ENCODE assay signal across 18 mouse cellular contexts in the genomic region with DNA sequence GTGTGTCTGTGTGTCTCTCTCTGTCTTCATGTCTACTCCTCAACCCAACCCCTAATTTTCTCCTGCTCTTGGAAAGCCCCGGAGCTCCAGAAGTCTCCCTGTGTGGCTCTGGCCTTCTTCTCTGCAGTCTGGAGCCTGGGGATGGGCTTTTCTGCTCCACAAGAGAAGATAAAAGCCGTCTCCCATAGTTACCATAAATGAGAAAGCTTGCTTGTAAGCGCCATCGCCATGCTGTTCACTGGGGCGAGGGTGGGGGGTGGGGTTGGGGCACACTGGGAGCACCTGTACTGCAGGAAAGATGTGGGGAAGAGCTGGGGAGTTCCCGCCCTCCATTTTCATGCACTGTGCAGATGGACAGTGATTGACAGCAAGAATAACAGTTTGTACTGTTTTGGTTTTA.
DNase-seq lines count a peak whose midpoint lies in the region; ATAC-seq and TF ChIP-seq lines count a peak whose summit lies in the region.
"Had no signal": no experiment of that assay in that cellular context is flagged by ENCODE, and none has a peak within 500 bp of the region (broad histone marks: within the 10 kb centered on the region; RNA-seq: fewer than 3 reads in every experiment).

No protein-coding gene starts in this region.

- WGBS in hindbrain, embryonic 10.5 days = 36% methylated on average over 6 of the region's 6 CpGs
- 29% methylated on average over 6 of the region's 6 CpGs for WGBS in hindbrain, embryonic 14.5 days
- WGBS in midbrain, embryonic 14.5 days = 25% methylated on average over 6 of the region's 6 CpGs
- WGBS in midbrain, postnatal 0 days = 20% methylated on average over 6 of the region's 6 CpGs

- ATAC-seq in hindbrain, embryonic 14.5 days (ENCODE audit: low FRiP score) = no peak
- ATAC-seq in midbrain, embryonic 14.5 days (ENCODE audit: low FRiP score, low TSS enrichment) = no peak
- ATAC-seq in midbrain, postnatal 0 days (ENCODE audit: low FRiP score) = no peak; the same call in 1 of the 2 replicates
- ATAC-seq: forebrain, embryonic 15.5 days; intestine, postnatal 0 days had no signal

- no peak for TF ChIP-seq CTCF in midbrain, postnatal 0 days (IDR thresholded peaks at IDR 0.05)

- H3K27me3 ChIP-seq in hindbrain, embryonic 10.5 days (ENCODE audit: insufficient read depth, poor library complexity, severe bottlenecking) = no peaks in the 10 kb centered on the region
- no peaks in the 10 kb centered on the region for H3K27me3 ChIP-seq in hindbrain, embryonic 14.5 days (ENCODE audit: control insufficient read depth, insufficient read depth, low read length)
- H3K27me3 ChIP-seq in midbrain, embryonic 14.5 days (ENCODE audit: control insufficient read depth, insufficient read depth, low read length) = no peaks in the 10 kb centered on the region
- no peaks in the 10 kb centered on the region for H3K27me3 ChIP-seq in midbrain, postnatal 0 days (ENCODE audit: insufficient read depth, low read length)
- H3K27me3 ChIP-seq: forebrain, embryonic 15.5 days; heart, embryonic 13.5 days; hindbrain, embryonic 13.5 days had no signal

- H3K9me3 ChIP-seq in hindbrain, embryonic 10.5 days = no peaks in the 10 kb centered on the region
- no peaks in the 10 kb centered on the region for H3K9me3 ChIP-seq in hindbrain, embryonic 14.5 days (ENCODE audit: control insufficient read depth, low read length)
- H3K9me3 ChIP-seq in midbrain, embryonic 14.5 days (ENCODE audit: control insufficient read depth, low read length) = no peaks in the 10 kb centered on the region
- no peaks in the 10 kb centered on the region for H3K9me3 ChIP-seq in midbrain, postnatal 0 days (ENCODE audit: low read length)
- H3K9me3 ChIP-seq: embryonic facial prominence, embryonic 10.5 days; forebrain, embryonic 15.5 days; heart, embryonic 13.5 days; hindbrain, embryonic 13.5 days had no signal

- H3K4me1 ChIP-seq in hindbrain, embryonic 10.5 days (replicated peaks) = peaks cover 9% of the 10 kb centered on the region
- no peaks in the 10 kb centered on the region for H3K4me1 ChIP-seq in hindbrain, embryonic 14.5 days (replicated peaks; ENCODE audit: control insufficient read depth, insufficient read depth, low read length)
- H3K4me1 ChIP-seq in midbrain, embryonic 14.5 days (ENCODE audit: control insufficient read depth, insufficient read depth, low read length) = peaks cover 6% of the 10 kb centered on the region; the same call in 1 of the 2 replicates
- H3K4me1 ChIP-seq in midbrain, postnatal 0 days (ENCODE audit: insufficient read depth, low read length) = peaks cover 5% of the 10 kb centered on the region; the same call in 1 of the 2 replicates

- H3K36me3 ChIP-seq in hindbrain, embryonic 10.5 days = no peaks in the 10 kb centered on the region
- no peaks in the 10 kb centered on the region for H3K36me3 ChIP-seq in hindbrain, embryonic 14.5 days (replicated peaks; ENCODE audit: control insufficient read depth, insufficient read depth)
- no peaks in the 10 kb centered on the region for H3K36me3 ChIP-seq in midbrain, embryonic 14.5 days (ENCODE audit: control insufficient read depth, insufficient read depth, low read length)
- H3K36me3 ChIP-seq in midbrain, postnatal 0 days (ENCODE audit: insufficient read depth, low read length) = no peaks in the 10 kb centered on the region
- H3K36me3 ChIP-seq: embryonic facial prominence, embryonic 10.5 days; forebrain, embryonic 15.5 days; heart, embryonic 13.5 days; hindbrain, embryonic 13.5 days had no signal

- H3K4me2 ChIP-seq in hindbrain, embryonic 14.5 days (replicated peaks) = no peak overlapping the region
- H3K4me2 ChIP-seq in midbrain, embryonic 14.5 days (ENCODE audit: low read length) = no peak overlapping the region
- no peak overlapping the region for H3K4me2 ChIP-seq in midbrain, postnatal 0 days (ENCODE audit: low read depth, low read length, poor library complexity, severe bottlenecking)
- H3K4me2 ChIP-seq: forebrain, embryonic 15.5 days; heart, embryonic 13.5 days; hindbrain, embryonic 13.5 days had no signal

- H3K9ac ChIP-seq in hindbrain, embryonic 14.5 days = no peak overlapping the region
- no peak overlapping the region for H3K9ac ChIP-seq in midbrain, embryonic 14.5 days (replicated peaks; ENCODE audit: low read length)
- H3K9ac ChIP-seq in midbrain, postnatal 0 days (replicated peaks; ENCODE audit: low read length, poor library complexity, severe bottlenecking) = no peak overlapping the region
- H3K9ac ChIP-seq: forebrain, embryonic 15.5 days; heart, embryonic 13.5 days; hindbrain, embryonic 13.5 days had no signal

- no peak overlapping the region for H3K4me3 ChIP-seq in hindbrain, embryonic 10.5 days
- no peak overlapping the region for H3K4me3 ChIP-seq in hindbrain, embryonic 14.5 days (replicated peaks; ENCODE audit: low read length)
- H3K4me3 ChIP-seq in midbrain, embryonic 14.5 days (replicated peaks; ENCODE audit: low read depth, low read length) = no peak overlapping the region
- H3K4me3 ChIP-seq in midbrain, postnatal 0 days (ENCODE audit: low read depth, low read length) = no peak overlapping the region
- H3K4me3 ChIP-seq: embryonic facial prominence, embryonic 10.5 days; forebrain, embryonic 15.5 days; heart, adult 2 months; heart, embryonic 13.5 days; hindbrain, embryonic 13.5 days had no signal

- peak; percentile 5 for DNase-seq in hindbrain, embryonic 10.5 days (ENCODE audit: low spot score)
- DNase-seq in hindbrain, embryonic 14.5 days (ENCODE audit: low spot score) = no peak
- peak; percentile 18 for DNase-seq in midbrain, embryonic 14.5 days
- no peak for DNase-seq in midbrain, postnatal 0 days (ENCODE audit: low spot score)
- DNase-seq in ZHBTc4 (ENCODE audit: low read depth, low spot score) = peak; percentile 20
- DNase-seq in retina, postnatal 1 day = peak; percentile 47
- DNase-seq in adrenal gland, adult 8-10 months = no peak
- DNase-seq: adrenal gland, postnatal 25 days; cerebellum, adult 2 months; cerebellum, postnatal 10 days; gastrocnemius, postnatal 14 days; heart, adult 2 months; heart, postnatal 36 days had no signal

- H3K27ac ChIP-seq in hindbrain, embryonic 10.5 days = peak overlapping the region; percentile 50; the same call in 1 of the 2 replicates
- no peak overlapping the region for H3K27ac ChIP-seq in hindbrain, embryonic 14.5 days
- no peak overlapping the region for H3K27ac ChIP-seq in midbrain, embryonic 14.5 days (replicated peaks; ENCODE audit: low read depth, low read length)
- no peak overlapping the region for H3K27ac ChIP-seq in midbrain, postnatal 0 days (ENCODE audit: low read depth, low read length)
- H3K27ac ChIP-seq: embryonic facial prominence, embryonic 10.5 days; forebrain, embryonic 15.5 days; heart, adult 2 months; heart, embryonic 13.5 days; hindbrain, embryonic 13.5 days had no signal

Comparison
In these comparisons a context has a peak if more than half of its experiments do, and no peak if none do; other contexts are left out.
1. DNase-seq: peak in hindbrain, embryonic 10.5 days (single experiment), midbrain, embryonic 14.5 days (single experiment), ZHBTc4 (single experiment) and retina, postnatal 1 day (single experiment); none in hindbrain, embryonic 14.5 days (single experiment), midbrain, postnatal 0 days (single experiment) and adrenal gland, adult 8-10 months (single experiment).